8 mouse cellular contexts compared by ENCODE assay signal in the genomic region with DNA sequence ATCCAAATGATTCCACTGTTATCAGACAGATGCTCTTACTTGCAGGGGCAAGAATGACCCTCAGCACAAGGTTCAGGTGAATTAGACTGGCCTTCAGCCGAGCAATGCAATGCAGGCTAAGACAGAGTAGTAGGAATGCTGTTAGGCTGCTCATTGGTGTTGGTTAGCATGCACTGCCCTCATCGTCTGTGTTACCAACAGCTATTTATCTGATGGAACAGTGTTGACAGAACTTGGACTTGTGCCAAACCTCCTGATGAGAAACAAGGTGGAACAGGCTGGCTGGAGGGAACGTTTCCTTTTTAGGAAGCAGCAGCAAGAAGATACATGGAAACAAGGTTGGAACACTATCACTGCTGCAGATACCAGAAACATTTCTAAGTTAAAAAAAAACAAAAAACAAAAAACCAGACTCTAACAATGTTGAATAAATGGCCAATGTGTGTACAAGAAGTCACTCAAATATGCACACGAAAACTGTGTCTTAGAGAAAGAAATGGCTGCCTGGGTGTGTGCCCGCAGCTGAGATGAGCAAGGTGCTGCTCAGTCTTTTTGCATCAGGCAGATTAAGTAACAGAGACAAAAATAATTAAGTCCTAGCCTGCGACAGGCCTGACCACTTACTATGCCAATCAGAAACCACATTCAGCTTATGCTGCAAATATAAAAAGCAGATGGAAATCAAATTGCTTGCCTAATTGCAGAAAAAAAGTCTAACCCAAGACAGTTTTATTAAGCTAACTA.
DNase-seq lines count a peak whose midpoint lies in the region; ATAC-seq and TF ChIP-seq lines count a peak whose summit lies in the region.

No protein-coding gene starts in this region.

- H3K4me2 ChIP-seq in lung, embryonic 14.5 days: no peak overlapping the region
- peak overlapping the region; percentile 3; the same call in 1 of the 2 replicates for H3K4me2 ChIP-seq in forebrain, embryonic 16.5 days (ENCODE audit: low read length)

- no peaks in the 10 kb centered on the region; the same call in 1 of the 2 replicates for H3K4me1 ChIP-seq in lung, embryonic 14.5 days (ENCODE audit: insufficient read depth)
- H3K4me1 ChIP-seq in lung, adult 2 months (ENCODE audit: control insufficient read depth, insufficient read depth, low read length): no peaks in the 10 kb centered on the region; the same call in 1 of the 2 replicates
- peaks cover 10% of the 10 kb centered on the region for H3K4me1 ChIP-seq in forebrain, embryonic 16.5 days (replicated peaks; ENCODE audit: control insufficient read depth, insufficient read depth, low read length)

- TF ChIP-seq POLR2A in lung, adult 2 months (IDR thresholded peaks at IDR 0.05; ENCODE audit: borderline replicate concordance, extremely low read depth, low read depth, low read length): no peak

- intact Hi-C loops in gastrocnemius, postnatal 36 days (cut with DNase I): no loop called here

- H3K27ac ChIP-seq in lung, embryonic 14.5 days (ENCODE audit: low read depth): peak overlapping the region; percentile 34; the same call in 1 of the 2 replicates
- H3K27ac ChIP-seq in forebrain, embryonic 16.5 days (ENCODE audit: low read length): peak overlapping the region; percentile 20; the same call in 1 of the 2 replicates

- no peak overlapping the region for H3K4me3 ChIP-seq in lung, embryonic 14.5 days (ENCODE audit: low read depth, low read length)
- no peak overlapping the region for H3K4me3 ChIP-seq in lung, adult 2 months (replicated peaks; ENCODE audit: extremely low read depth, low read depth, low read length)
- no peak overlapping the region for H3K4me3 ChIP-seq in forebrain, embryonic 16.5 days (replicated peaks; ENCODE audit: low read length)

- no peaks in the 10 kb centered on the region for H3K9me3 ChIP-seq in lung, embryonic 14.5 days (ENCODE audit: low read depth, low read length)
- no peaks in the 10 kb centered on the region for H3K9me3 ChIP-seq in forebrain, embryonic 16.5 days (ENCODE audit: control insufficient read depth, low read length)

- no peak for TF ChIP-seq CTCF in lung, embryonic 14.5 days (IDR thresholded peaks at IDR 0.05; ENCODE audit: low read depth)
- TF ChIP-seq CTCF in lung, adult 2 months (IDR thresholded peaks at IDR 0.05; ENCODE audit: insufficient read depth, low read length): no peak

- WGBS in lung, embryonic 14.5 days: 45% methylated on average over 6 of the region's 6 CpGs
- WGBS in lung, adult 2 months: 53% methylated on average over 6 of the region's 6 CpGs
- WGBS in forebrain, embryonic 16.5 days: 30% methylated on average over 6 of the region's 6 CpGs

- no peaks in the 10 kb centered on the region for H3K27me3 ChIP-seq in lung, embryonic 14.5 days (ENCODE audit: insufficient read depth, low read length)
- no peaks in the 10 kb centered on the region for H3K27me3 ChIP-seq in forebrain, embryonic 16.5 days (replicated peaks; ENCODE audit: control insufficient read depth, insufficient read depth, low read length)

- H3K9ac ChIP-seq in lung, embryonic 14.5 days: no peak overlapping the region
- no peak overlapping the region for H3K9ac ChIP-seq in forebrain, embryonic 16.5 days (replicated peaks; ENCODE audit: low read depth, low read length)

- peak; percentile 80 for ATAC-seq in lung, embryonic 14.5 days (ENCODE audit: insufficient read depth)
- ATAC-seq in cerebellum, adult (ENCODE audit: insufficient number of reproducible peaks, low FRiP score, low TSS enrichment): peak; percentile 96
- peak; percentile 93 for ATAC-seq in forebrain, embryonic 16.5 days

- peak; percentile 76 for DNase-seq in lung, embryonic 14.5 days
- no peak for DNase-seq in lung, adult 2 months
- DNase-seq in kidney, adult 9 months: peak; percentile 36
- peak; percentile 23 for DNase-seq in lung, postnatal 14 days
- DNase-seq in urinary bladder, postnatal 25 days (ENCODE audit: low spot score): peak; percentile 44
- no peak for DNase-seq in gastrocnemius, postnatal 36 days

- no peaks in the 10 kb centered on the region for H3K36me3 ChIP-seq in lung, embryonic 14.5 days (ENCODE audit: insufficient read depth)
- H3K36me3 ChIP-seq in forebrain, embryonic 16.5 days (ENCODE audit: control insufficient read depth, insufficient read depth): no peaks in the 10 kb centered on the region

Comparison
In these comparisons a context has a peak if more than half of its experiments do, and no peak if none do; other contexts are left out.
1. DNase-seq: peak in lung, embryonic 14.5 days (single experiment), kidney, adult 9 months (single experiment), lung, postnatal 14 days (single experiment) and urinary bladder, postnatal 25 days (single experiment); none in lung, adult 2 months (single experiment) and gastrocnemius, postnatal 36 days (0 of 2).
2. Peak in every context shown above with its lines, with median percentiles within 50 percentile points of each other: ATAC-seq.